Mouse (Mus musculus): ENCODE results near the gene D10Wsu102e. TPM values are rescaled to one million over a fixed set of nuclear protein-coding genes. Genes with fewer than 3 reads are reported as not detected.
"Not testable (repeated sequence)": the region's sequence is repeated elsewhere in the genome, so short reads cannot be mapped to it uniquely, and the experiment has no call there.

D10Wsu102e gene
- total RNA-seq, 2 experiments from 2014 or later, result 0.63 to 1.00 TPM

DNA sequence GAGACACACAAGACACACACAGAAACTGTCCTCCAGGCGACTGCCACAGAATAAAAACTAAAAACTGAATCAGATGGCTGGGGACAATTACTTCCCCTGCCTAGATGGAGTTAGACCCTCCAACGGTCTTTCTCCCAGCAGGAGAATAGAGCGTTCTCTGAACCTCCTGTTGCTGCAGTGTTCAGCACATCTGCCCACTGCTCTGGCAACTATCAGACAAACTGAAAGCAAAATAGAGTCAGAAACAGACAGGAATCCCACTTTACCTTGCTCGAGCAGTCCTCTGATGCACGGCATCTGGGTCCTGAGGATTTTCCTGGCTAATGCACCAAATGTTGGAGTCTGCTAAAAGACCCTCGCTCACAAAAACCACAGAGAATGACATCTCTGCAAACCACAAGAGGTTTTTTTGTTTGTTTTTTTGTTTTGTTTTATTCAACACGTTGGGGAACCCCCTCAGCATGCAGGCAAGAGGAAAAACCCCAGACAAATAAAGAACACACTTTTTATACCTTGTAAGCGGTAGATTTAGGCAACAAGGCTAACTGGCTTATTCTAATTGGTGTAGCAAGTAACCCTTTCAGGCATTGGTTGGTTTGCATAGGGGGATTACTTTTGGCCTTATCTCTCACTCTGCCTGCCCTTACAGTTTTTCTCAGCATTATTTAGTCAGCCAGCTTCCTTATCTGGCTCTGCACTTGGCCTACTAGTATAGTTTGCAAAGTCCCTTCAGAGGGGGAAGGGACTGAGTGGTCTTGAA, 24.6 kb downstream of the D10Wsu102e start:
- no peak for DNase-seq

DNA sequence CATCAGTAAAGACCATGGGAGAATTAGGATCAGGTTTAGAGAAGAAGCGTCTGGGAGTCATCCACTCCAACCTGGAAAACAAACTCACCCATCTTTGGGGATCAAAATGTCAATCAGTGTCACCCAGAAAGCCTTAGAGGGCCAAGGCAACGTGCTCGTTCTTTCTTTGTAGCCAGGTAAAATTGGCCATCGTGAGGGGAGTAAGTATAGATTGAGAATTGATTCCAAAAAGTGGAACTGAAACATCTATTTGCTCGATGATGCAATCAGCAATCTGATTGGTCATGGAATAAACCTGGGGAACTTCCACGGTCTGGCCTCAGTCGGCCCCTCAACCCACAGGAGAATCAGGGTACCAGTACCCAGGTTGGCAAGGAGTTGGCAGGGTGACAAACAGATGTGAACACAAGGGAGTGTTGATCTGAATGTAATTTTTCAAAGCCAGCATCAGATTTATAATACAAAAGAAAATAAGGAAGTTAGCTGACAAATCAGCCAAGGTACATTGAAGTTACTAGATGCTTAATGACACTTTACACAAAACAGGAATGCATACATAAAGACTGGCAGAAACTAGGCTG, 25.4 kb downstream of the D10Wsu102e start:
- DNase-seq, result no peak

DNA sequence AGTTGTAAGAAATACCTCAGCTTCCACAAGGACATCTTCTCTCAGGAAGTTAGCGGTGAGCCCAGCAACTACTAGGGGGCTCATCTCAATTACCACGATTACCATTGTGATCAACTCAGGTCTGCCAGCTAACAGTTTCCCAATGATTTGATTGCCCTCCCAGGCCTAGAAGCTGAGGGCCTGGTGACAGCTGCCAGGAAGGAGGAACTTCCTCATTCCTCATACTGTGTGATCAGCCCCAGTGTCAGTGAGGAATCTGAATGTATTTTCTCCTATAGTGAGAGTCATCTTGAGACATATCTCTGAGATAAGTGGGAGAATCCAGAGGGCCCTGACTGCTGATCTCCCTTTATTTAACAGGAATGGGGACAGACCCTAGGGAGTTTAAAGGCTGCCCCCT, 37.3 kb downstream of the D10Wsu102e start:
- DNase-seq, result no peak

DNA sequence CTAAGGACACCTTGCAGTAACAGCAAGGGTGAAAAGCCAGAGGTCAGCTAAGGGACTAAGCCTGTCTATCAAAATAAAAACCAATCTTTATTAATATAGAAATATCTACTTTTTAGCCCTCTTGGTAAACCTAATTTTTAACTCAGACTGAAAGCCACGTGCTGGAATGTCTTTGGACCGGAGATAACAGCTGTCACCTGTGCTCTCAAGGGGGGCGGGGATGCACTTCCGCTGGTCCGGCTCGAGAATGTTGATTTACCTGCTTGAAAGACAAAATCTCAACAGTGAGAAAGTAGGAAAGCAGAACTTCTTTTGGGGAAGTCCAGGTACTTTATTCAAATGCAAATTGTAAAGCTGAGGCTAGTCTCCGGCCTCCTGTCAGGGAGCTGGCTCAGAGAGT, 40.9 kb downstream of the D10Wsu102e start:
- not testable (repeated sequence) for DNase-seq

DNA sequence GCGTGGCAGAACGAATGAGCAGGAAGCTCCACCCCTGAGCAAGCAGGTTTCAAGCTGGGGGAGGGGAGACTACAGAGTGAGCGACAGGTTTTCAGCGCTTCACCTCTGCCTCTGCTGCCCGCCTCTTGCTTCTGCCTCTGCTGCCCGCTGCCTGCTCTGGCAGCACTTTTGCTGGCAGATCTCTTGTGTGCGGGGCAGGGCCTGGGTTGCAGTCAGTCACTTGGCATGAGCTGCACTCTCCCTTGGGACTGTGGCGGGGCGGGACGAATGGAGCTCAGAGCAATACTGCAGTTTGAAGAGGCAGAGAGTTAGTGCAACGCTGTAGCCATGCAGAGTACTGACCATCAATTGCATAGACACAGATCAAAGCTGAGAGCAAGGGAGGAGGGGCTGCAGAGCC, 45.0 kb downstream of the D10Wsu102e start:
- peak; percentile 73 for DNase-seq

DNA sequence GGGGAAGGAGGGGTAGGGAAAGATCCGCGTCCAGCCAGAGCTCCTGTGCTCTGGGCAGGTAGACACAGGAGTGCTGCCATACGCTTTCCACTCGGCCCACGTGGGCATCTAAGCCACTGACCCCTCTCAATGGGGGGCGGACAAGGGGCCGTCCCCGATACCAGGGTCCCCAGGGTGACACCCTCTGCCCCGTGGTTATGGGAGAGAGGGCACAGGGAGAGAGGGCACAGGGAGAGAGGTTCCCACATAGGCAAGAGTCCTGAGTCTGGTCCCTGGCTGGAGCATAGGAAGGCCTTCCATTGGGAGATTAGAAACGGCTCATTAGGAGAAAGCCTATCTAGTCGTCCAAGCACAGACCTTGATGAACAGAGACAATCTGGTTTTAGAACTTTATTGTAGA, 45.7 kb downstream of the D10Wsu102e start:
- DNase-seq, result no peak

DNA sequence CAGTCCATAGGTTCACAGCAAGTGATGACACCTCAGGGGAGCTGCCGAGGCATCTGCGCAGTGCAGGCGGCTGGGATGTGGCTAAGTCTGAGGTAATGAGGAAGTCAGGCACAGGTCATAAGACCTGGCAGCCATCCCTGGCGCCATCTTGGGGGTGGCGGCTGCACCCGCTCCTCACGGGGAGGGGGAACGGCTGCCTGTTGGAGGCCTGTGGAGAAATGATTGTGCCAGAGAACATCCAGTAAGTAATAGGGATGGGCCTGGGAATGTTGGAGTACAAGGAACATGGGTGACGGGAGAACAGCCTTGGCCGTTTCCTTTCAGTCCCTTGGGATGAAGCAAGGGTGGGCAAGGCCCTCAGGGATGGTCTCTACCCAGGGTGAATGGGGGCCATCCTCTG, 47.1 kb downstream of the D10Wsu102e start:
- DNase-seq, result no peak

DNA sequence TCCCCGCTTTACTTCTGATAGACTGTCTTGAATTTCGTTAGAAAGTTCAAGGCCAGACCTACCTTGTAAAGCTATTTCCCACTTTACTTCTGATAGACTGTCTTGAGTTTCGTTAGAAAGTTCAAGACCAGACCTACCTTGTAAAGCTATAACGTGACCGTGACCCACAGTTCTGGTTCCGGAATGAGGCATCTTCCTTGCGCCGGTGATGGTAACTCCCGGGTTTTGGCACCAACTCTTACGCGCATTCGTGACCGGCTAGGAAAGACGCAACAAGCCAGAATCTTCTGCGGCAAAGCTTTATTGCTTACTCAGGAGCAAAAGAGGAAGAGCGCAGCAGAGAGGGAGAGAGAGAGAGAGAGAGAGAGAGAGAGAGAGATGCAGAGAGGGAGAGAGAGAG, 58.4 kb downstream of the D10Wsu102e start:
- DNase-seq, result not testable (repeated sequence)

DNA sequence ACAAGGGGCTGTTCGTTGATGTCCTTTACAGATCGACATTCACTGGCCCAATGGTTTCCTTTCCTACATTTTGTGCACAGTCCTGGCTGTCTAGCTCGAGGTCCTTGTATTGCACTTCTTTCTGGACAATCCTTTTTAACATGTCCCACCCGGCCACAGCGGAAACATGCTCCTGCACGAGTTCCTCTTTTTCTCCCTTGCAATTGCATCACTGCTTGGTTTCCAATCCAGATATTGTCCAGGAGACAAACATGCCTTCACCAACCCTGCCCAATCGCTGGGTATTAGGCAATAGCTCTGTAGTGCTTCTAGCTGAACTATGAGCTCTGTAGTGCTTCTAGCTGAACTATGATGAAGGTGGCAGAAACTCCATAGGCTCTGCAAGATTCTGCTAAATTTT, 88.6 kb downstream of the D10Wsu102e start:
- DNase-seq, result no peak

DNA sequence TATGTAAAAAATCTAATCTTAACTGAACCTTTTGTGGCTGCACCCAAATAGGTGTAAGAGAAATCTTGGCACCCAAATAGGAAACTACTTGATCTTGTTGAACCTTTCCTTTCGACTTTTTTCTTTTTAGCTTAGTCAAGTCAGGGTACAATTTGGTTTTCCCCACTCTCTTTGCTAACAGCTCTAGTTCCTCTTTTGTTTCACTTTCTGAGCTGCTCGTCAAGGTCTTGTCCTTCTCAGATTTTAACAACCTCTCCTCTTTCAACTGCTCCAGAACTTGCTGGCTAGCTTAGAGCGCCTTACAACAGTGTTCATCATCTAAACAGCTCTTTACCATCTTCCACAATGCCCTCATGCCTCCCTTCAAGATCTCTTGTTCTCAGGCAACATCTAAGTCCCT, 97.5 kb downstream of the D10Wsu102e start:
- DNase-seq, result no peak

DNA sequence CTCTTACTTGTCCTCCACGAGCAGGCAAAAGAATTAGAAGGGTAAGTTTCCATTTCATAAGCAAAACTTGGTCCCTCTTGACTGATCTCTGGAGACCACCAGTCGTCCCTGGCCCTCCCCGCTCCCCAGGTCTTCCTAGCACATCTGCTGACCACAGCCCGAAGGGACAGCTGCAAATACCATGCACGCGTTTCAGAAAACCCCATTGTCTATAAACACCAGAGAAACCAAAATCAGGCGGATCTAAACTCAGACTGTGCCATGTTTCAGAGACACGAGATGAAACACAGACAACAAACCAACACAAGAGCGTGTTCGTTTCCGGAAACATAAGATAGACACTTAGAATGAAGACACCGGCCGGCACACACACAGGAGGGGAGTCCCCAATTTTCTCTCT, 115.2 kb downstream of the D10Wsu102e start:
- no peak for DNase-seq

DNA sequence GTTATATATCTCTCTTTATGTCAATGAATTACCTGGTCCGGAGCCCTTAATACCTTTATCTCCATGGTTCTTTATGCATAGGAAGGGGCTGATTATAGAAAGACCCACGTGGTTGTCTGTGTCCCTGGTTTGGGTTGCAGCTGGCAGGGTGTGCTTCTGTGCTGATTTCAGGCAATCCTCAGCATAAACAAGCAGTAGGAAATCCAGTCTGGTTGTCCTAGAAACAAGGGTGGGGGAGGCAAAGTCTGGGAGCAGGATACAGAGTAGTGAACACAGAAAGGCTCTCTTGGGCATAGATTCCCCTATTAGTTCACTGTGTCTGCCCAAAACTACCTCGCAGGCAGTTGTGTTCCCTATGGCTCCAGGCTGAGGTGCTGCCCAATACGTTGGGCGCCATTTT, 117.3 kb downstream of the D10Wsu102e start:
- no peak for DNase-seq

DNA sequence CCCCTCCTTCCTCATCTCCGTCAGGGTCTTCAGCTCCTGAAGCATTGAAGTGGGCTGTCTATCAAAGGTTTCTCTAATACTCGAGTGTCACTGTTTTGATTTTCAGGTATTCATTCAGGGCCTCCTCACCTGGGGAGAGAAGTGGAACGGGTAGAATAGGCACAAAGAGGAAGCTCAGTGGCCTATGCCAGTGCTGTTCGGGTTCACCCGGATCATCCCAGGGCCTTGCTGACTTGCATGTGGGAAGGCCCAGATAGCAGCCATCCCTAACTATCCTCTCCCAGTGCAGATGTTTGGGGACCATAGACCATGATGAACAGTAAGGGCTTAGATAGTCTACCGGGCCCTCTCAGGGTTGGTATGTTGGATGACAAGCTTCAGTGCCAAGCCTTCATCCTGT, 130.5 kb downstream of the D10Wsu102e start:
- DNase-seq, result no peak

DNA sequence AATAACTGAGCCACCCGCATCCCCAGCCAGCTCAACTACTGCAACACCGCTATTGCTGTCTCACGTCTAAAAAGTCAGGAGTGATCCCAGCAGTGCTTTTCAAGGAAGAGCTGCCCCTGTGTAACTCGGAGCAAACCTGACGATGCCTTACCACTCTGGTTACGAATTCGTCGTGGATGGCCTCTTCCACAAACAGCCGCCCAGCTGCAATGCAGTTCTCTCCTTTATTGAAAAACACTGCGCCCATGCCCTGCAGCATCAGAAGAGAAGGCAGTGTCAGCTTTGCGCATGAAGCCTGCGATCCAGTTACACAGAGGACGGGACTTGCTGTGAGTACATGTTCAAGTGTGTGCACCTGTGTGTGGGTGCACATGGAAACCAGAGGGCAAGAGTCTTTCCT, 137.3 kb downstream of the D10Wsu102e start:
- DNase-seq, result no peak

DNA sequence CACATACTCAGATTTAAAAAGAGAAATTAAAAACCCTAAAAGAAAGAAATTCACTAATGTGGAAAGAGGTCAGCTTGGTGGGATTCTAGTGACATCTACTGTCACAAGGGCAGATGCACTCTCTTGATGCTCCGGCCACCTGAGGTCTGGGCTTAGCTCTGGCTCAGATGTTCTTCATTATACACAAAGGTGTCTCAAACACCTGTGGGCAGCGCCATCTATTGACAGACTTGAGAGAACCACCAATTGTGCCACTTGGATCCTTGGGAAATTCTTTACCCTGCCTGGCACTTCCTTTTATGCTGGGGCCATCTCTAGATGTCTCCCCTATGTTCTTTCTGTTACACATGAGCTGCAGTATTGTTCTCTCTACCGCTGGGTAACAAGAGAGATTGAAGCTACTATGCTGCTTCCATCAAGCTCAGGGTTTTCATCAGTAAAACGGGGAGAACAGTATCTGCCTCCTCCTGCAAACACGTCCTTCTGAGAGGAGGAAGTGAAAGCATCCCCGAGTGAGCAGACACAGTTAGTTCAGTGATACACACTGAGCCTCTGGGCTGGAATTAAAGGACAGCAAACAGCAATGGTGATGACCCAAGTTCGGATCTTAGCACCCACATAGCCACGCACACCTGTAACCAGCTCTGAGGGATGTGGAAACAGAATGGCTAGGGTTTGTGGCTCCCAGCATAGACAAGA, 149.1 kb downstream of the D10Wsu102e start:
- DNase-seq, result peak; percentile 6

DNA sequence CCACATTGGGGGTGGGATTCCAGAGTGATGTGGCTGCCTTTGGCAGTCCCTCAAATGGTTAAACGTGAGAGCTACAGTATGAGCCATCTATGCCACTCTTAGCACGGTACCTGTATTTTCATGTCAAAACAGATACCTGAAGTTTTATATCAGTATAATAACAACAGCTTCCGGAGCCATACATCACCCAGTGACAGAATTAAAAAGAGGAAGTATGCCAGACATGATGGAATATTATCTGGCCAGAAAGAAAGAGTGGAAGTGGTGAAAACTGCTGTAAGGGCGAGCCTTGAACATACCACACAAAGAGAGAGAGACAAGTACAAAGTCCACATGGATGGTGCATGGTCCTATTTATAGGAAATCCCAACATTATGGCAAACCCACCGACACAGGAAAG, 151.3 kb downstream of the D10Wsu102e start:
- no peak for DNase-seq

DNA sequence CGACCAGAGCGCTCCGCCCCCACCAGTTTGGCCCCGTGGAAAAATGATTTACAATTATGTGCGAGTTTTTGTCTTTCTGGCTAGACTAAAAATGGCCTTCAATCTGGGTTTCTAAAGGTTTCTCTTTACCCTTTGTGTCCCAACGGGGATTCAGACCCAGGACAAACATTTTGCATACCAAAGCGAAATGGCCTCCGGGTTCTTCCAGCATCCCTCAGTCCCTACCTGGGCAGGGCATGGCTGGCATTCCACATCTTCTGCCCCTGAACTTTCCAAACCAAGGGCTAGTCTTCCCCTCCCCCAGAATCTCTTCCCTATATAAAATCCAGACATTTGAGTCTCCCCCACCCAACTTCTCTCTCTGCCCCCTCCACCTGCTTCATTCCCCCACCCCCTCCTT, 153.7 kb downstream of the D10Wsu102e start:
- DNase-seq, result no peak

DNA sequence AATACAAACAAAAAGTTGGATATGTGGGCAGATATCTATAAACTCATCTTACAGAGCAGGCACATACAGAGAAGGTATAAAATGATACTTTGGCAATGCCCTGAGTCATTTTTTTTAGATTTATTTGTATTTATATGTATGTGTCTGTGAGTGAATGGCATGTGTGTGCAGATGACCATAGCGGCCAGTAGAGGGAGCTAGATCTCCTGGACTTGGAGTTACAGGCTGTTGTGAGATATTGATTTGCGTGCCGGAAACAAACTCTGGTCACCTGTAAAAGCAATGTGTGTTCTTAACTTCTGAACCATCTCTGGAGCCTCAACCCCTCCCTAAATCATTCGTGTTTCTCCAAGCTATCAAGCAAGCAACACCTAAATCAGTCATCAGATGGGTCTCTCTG, 161.0 kb downstream of the D10Wsu102e start:
- DNase-seq, result no peak

DNA sequence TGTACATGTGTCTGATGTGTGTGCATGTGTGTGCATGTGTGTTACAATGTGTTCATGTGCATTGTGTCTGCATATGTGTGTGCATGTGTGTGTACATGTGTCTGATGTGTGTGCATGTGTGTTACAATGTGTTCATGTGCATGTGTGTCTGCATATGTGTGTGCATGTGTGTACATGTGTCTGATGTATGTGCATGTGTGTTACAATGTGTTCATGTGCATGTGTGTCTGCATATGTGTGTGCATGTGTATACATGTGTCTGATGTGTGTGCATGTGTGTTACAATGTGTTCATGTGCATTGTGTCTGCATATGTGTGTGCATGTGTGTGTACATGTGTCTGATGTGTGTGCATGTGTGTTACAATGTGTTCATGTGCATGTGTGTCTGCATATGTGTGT, 164.2 kb downstream of the D10Wsu102e start:
- not testable (repeated sequence) for DNase-seq

DNA sequence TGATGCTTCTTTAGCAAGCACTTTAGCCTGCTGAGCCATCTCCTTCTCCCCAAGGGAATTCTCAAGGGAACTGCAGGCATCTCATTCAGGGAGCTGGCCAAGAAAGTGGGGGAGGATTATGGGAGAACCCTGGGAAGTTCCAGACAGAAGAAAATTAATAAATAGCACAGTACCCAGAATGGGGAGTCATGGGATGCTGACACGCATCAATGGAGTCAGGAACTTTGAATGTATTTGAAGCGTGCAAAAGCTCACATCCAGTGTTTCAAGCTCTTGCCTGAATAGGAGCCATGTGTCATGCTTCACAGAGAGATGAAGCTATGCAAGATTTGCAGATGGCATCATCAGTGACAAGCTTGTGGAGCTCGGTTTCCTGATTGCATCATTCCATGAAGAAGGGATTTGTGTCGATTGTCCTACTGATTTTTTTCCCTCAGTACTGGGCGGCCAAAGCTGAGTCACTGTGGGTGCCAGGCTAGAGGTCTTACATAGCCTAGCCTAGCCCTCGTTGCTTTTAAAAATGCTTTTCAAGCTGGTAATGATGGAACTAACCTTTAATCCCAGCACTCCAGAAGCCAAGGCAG, 170.5 kb downstream of the D10Wsu102e start:
- no peak for DNase-seq

DNA sequence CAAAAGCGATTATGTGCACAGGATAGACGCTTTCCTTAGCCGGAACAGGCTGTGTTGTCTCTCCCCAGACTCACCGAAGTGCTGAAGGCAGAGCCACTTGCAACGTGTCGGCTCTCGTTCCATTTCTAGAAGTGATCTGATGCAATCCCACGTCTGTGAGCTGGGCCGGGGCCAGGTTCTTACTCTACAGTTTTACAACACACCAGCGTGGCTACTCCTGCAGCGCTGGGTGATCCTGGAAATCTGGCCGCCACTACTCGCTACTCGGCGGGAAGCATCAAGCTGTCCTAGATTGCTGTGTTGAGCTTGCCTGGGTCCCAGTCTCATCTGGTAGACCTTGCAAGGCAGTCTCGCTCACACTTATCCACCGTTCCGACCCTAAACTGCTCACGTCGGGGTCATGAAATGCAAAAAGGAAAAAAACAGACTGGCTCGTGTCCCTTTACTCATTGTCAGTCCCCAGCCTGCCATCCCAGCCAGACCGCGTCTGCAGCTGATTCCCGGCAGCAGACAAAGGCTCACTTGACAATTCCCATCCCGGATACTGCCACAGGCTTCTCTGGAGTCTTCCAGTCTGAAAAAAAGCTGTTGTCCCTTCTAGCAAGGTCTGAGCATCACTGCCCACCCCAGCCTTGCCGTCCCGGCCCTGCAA, 173.4 kb downstream of the D10Wsu102e start:
- DNase-seq, result peak; percentile 82

DNA sequence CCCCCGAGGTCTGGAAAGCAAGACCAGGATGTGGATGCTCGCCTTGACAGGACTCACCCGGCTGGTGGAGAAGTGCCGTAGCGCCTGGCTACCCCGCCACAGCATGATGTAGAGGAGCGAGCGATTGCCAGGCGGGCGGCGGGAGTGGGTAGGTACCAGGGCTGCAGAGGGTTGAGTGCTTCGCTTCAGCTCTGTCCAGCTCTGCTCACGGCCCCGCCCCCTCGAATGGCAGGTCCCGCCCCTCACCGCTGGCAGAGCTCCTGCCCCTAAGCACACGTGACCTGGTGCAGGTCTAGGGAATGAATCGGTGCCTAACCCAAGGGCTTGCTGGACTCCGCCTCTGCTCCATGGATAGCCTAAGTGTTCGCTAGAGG, 173.9 kb downstream of the D10Wsu102e start, which contains the start of gene Aldh1l2:
Gene Aldh1l2, minus strand, starts transcription at position 231 of the 374 bp plus-strand sequence.
- peak; percentile 84 for DNase-seq

DNA sequence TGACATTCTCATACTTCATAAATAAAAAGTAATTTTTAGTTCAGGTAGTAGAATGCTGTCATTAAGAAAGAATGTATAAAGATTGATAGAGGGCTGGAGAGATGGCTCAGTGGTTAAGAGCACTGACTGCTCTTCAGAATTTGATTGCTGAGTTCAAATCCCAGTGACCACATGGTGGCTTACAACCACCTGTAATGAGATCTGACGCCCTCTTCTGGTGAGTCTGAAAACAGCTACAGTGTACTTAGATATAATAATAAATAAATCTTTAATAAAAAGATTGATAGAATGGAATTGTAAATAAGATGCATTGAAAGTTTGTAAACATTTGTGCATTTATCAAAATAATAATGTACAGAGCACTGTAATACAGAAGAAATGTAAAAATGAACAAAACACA, 176.4 kb downstream of the D10Wsu102e start:
- DNase-seq, result no peak

Measured in adrenal gland, postnatal 10 days (tissue).